Mouse (Mus musculus) G1E-ER4 (cell line): ENCODE data around the gene Lrig1. TPM values are rescaled to one million over a fixed set of nuclear protein-coding genes. Genes with fewer than 3 reads are reported as not detected.
A peak's percentile ranks its signal among the peaks of the same experiment; 100 is the strongest.

Source experiments
- GATA1 ChIP-seq: IDR thresholded peaks from one replicate; pipeline ENCODE4 v1.8.0; 2012; ENCODE audit warnings: low read length, inconsistent platforms
- polyA plus RNA-seq: library from polyadenylated mRNA; stranded (reverse); fragments of >175 nt; gene quantifications from 2 replicates; pipeline ENCODE4 v1.2.3, GENCODE M21; 2012

Lrig1 gene
- polyA plus RNA-seq, 1 experiment, result 3.7 TPM

DNA sequence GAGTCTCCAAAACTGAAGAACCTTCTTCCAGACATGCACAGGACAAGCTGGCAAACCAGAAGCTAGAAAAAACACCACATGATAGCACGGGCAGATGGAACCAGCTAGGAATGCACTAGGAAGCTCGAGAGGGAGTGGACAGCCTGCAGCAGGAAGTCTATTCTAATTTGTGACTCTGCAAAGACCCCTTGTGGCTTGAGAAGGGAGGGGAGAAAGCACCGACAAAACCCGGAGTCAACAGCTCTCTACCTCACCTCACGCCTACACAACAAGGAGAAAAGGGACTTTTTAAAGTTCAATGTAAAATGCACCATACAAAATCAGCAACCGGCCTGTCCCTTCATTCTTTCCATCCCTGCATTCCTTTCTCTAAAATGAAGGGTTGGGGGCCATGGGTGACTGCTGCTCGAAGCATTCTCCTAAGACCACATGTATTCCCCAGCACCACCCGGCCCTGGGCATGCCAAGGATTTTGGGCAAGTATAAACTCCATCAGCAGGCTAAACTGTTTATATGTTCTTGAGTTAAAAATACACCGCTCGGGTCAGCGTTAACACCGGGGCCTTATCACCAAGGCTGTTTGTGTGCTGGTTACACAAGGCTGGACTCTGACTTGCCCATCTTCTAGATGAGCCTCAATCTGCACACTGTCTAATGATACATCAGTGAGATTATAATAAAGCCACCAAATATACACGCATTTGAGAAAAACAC, 15.0 kb downstream of the Lrig1 start:
- no peak for TF ChIP-seq GATA1

GRCm38 (mm10) chr6:94683701-94684100, 16.3 kb downstream of the Lrig1 start:
- TF ChIP-seq GATA1, result no peak

- TF ChIP-seq GATA1, result no peak
These were observed 17.7 kb downstream of the Lrig1 start for GRCm38 (mm10) chr6:94682270-94682618.

- TF ChIP-seq GATA1, result peak; percentile 58
These were observed 18.3 kb downstream of the Lrig1 start for GRCm38 (mm10) chr6:94681446-94682269.

- no peak for TF ChIP-seq GATA1
These were observed 19.1 kb downstream of the Lrig1 start for GRCm38 (mm10) chr6:94680760-94681445.

GRCm38 (mm10) chr6:94679249-94679648, 20.7 kb downstream of the Lrig1 start:
- no peak for TF ChIP-seq GATA1

DNA sequence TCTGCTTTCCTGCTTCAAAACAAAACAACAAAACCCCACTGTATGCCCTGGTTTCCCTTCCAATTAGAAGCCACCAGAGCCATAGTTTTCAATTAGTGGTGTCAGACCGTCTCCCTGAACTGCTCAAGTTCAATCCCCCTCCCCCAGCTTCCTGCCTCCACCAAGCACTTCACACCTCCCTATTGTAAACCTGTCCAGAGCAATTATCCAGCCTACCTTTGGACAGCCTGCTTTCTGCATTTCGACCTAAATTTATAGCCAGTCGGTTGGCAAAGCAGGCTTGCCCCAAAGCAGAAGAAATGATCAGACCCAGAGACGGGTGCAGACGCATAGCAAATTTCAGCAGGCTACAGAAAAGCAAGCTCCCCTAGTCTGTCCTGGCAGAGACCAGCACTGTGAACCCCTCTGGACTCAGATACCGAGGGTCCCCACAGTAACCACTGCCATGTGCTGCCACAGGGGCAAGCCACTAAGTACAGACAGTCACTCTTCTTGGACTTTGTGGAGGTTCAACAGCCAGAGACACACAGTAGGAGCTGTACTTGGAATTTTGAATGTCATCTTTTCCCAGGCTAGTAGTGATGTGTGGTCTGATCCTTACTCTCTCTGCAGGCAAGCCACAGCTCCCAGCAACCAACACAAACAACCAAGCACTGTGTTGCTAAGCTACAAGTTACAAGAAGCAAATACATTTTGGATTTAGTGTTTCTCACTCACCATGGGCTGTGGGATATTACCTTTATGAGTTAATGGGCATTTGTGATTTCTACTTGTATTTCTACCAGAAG, 21.4 kb downstream of the Lrig1 start:
- no peak for TF ChIP-seq GATA1

GRCm38 (mm10) chr6:94677448-94677847, 22.5 kb downstream of the Lrig1 start:
- no peak for TF ChIP-seq GATA1

- TF ChIP-seq GATA1, result no peak
These were observed 23.1 kb downstream of the Lrig1 start for GRCm38 (mm10) chr6:94676840-94677239.

GRCm38 (mm10) chr6:94676300-94676699, 23.7 kb downstream of the Lrig1 start:
- TF ChIP-seq GATA1, result no peak

DNA sequence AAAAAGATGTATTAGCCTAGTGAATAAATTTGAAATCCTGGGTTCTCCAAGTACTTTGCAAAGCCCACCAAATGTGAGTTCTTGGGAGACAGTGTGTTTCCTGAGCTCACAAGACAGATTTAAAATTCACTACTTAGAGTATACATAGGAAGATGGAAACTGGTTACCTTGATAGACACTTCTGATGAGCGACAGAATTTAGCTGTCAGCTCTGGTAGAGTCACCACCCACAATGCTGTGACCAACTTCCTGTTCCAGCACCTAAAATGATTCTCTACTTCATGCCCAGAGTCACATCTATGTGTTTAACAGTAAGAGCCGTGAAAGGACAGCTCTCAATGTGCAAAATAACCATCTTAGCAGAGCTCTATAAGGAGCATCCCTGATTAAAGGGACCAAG, 27.5 kb downstream of the Lrig1 start:
- TF ChIP-seq GATA1, result no peak

DNA sequence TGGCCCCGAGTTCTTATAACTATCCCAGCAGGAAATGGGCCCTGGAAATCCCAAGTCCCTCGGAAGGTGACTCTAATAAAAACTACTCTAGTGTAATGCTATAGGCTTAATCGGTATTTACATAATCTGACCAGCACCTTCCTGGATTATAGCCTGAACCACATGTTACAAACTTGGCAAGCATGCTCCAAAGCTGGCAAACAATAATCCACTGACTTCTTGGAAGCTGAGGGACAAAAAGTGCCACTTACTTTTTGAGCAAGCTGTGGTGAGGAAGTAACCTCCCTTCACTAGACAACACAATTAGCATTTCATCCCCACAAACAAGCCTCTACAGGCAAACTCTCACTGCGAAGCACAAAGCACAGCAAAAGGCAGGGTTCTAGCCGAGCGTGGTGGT, 30.6 kb downstream of the Lrig1 start:
- no peak for TF ChIP-seq GATA1

DNA sequence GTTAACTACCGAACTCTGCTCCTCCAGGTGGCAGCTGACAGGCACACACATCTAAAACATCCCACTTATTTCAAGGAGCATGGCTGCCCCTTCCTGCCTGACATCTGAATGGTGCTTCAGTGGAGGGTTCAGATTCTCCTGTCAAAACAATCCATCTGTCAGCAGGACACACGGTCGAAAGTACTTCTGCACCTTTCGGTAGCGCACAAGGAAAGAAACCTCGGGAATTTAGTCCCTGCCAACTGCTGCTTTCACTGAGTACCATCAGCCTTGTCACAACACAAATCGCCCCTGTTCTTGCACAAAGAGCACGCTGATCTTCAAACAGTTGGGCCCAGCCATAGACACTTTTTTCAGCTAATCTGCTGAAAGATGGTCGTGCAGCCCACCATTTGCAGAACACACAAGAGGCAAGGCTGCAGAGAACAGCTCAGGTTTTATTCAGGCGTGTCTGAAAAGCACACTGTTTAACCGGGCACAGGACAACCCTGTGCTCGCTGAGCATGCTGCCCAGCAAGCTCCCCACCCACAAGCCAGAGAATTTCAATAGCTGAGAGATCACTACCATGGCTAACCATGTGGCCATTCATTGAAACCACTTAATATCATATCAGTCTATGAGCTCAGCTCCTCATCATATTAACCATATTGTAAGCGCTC, 31.6 kb downstream of the Lrig1 start:
- TF ChIP-seq GATA1, result no peak

DNA sequence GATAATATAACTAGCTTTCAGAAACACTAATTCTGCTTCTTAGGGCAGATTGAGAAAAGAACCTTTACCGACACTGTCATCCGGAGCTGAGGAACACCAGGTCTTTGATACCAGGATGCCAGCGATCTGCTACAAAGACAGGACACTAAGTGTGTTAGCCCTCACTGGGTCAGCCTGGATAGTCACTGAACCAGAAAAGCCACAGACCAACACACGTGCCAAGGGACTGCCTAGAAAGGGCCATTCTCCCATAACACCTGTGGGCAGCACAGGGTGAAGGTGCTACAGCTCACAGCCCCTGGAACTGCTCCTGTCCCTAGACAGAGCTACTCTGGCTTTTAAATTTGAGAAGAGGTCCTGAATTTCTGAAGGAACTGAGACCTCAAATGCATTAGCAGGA, 32.8 kb downstream of the Lrig1 start:
- TF ChIP-seq GATA1, result no peak
